Mouse (Mus musculus): ENCODE data around the gene Myom3.

Gene Myom3

GRCm38 (mm10) chr4:135762251-135762906 lies 2.9 kb downstream of the Myom3 start:
- DNase-seq: no peak

DNA sequence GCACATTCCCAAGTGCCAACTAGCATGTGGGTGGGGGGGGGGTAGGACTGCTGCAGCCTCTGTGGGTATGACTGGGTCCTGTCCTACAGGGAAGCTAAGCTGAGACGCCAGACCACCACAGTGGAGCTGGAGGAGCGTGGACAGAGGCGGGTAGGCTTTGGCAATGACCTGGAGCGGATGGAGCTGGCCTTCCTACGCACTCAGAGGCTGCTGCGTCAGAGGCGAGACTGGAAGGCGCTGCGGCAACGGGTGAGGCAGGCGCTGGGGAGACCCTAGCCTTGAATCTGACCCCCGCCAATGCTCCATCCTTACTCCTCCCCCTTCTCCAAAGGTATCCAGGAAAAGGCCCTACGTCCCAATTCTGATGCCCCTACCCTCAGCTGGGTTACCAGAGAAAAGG lies 5.2 kb downstream of the Myom3 start:
- no peak for DNase-seq

DNA sequence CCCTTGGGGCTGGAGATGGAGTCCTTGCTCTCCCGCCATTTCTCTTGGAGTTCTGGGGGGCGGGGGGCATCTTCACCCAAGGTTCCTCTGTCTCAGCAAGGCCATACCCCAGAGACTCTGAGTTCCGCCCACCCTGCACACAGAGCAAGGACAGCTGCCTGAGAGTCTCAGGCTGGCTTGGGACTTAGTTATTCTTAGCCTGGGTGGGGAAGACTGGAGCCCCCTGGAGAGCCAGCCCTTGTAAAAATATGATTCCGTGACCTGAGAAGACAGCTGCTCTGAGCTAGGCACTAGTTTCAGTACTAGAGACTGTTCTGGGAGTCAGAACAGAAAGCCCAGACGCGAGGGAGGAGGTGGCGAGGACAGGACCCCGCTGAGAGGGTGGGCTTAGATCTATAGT lies 6.2 kb downstream of the Myom3 start:
- DNase-seq: no peak

DNA sequence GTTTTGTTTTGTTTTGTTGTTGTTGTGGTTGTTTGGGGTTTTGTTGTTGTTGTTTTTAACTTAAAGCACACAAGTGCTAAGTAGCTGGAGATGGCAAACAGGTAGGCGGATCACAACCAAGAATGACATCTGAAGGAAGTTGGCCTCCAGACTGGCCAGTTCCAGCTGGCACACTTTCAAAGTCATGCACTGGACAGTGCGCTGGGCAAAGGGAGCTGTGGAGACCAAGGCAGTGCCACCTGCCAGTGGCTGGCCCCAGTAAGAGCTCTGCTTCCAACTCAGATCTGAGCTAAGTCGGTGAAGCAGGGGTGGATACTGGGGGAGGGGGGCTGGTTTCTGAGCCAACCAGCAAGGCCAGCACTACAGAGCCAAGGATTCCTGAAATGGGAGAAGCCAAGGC lies 7.5 kb downstream of the Myom3 start:
- no peak for DNase-seq

GRCm38 (mm10) chr4:135768572-135769526 lies 9.3 kb downstream of the Myom3 start:
- DNase-seq: peak; percentile 27

DNA sequence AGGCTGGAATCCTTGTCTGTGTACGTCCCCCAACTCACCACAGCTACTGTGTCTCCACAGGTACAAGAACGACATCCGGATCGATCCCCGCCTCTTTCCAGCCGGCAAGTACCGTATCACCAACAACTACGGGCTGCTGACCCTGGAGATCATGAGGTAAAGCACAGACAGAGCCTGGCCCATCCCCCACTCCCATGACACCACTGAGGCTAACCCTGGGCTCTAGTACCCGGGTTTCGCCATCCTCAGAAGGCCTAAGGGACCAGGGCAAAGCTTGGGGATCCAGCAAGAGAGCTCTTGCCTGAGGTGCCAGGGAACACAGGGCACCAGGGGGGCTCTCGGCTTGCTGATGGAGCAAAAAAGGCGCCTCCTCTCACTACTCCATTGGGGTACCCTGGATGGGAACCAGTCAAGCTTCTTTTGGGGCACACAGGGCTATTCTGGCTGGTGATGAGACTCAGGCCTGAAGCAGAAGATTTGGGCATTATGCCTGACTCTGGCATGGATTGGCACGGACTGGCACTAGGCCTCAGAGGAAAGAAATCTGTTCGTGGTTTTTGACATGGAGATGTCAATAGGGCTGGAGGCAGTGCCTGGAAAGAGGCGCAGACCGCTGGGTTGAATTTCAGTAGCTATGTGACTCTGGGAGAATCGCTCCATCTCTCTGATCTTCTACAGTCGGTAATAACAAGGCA lies 11.2 kb downstream of the Myom3 start:
- DNase-seq: no peak

GRCm38 (mm10) chr4:135771592-135771991 lies 12.1 kb downstream of the Myom3 start:
- DNase-seq: no peak

GRCm38 (mm10) chr4:135772671-135773070 lies 13.2 kb downstream of the Myom3 start:
- DNase-seq: no peak

GRCm38 (mm10) chr4:135774496-135774895 lies 15.0 kb downstream of the Myom3 start:
- no peak for DNase-seq

DNA sequence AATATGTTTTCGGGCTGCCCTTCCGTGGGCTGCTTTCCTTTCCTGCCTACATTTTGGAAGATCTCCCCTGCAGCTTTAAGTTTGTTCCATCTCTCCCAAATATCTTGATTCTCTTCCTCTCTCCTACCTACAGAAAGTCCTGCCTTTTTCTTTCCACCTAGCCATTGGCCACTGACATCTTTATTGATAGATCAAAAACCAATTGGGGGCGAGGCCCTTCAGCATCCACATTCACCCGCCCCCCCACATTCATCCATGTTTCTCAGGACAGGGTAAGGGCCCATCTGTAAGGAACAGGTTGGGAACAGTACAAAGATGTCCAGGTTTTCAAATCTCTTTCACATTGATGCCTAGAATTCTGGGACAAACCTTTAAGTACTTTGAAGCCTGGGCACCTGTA lies 17.3 kb downstream of the Myom3 start:
- DNase-seq: no peak

DNA sequence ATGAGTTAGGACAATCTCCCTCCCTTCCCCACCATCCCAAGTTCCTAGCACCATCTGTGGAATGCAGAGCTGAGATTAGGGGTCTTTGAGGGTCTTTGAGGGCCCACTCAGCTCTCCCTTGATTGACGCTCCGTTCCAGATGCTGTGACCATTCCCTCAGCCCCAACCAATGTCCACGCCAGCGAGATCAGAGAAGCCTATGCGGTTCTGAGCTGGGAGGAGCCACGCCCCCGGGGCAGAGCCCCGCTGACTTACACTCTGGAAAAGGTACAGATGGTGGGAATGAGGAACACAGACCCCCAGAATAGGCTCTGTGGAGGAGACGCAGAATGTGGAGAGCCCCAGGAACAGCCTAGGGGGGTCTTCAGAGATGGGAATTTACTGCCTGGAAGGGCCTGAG lies 20.1 kb downstream of the Myom3 start:
- DNase-seq: no peak

- no peak for DNase-seq
Observed at GRCm38 (mm10) chr4:135780255-135780654, 20.7 kb downstream of the Myom3 start.

DNA sequence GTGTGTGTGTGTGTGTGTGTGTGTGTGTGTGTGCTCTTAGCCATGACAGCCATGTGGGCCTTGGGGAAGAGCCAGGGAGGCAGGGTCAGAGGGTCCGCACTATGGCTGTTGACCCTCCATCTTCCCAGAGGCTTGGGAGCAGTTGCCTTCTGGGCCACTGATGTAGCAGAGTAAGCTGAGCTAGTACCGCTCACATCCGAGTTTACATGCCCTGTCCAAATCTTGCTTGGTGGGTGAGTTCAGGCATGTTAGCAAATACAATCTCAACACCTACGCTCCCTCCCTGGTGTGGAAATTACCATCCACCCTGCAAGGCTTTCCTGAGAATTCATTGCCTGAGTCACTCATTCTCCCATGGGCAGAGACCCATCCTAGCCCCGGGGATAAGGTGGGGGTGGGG lies 21.8 kb downstream of the Myom3 start:
- DNase-seq: no peak

- DNase-seq: no peak
Observed at GRCm38 (mm10) chr4:135786581-135786980, 27.1 kb downstream of the Myom3 start.

DNA sequence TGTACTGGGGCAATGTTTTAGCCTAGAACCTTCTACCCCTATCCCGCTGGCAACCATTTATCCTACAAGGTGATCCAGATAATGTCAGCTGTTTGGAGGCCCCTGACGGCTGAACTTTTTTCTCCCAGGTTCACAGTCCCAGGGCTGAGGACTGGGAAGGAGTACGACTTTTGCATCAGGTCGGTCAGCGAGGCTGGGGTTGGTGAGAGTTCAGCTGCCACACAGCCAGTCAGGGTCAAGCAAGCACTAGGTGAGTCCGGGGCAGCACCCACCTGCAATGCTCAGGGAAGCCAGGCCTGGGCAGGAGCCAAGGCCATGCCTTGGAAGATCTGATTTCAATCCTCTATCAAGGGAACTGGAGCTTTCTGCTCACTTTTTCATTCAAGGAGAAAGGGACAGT lies 27.8 kb downstream of the Myom3 start:
- no peak for DNase-seq

- DNase-seq: no peak
Observed at GRCm38 (mm10) chr4:135789135-135789534, 29.6 kb downstream of the Myom3 start.

GRCm38 (mm10) chr4:135792821-135793220 lies 33.3 kb downstream of the Myom3 start:
- DNase-seq: peak; percentile 14

- no peak for DNase-seq
Observed at GRCm38 (mm10) chr4:135797931-135798330, 38.4 kb downstream of the Myom3 start.

DNA sequence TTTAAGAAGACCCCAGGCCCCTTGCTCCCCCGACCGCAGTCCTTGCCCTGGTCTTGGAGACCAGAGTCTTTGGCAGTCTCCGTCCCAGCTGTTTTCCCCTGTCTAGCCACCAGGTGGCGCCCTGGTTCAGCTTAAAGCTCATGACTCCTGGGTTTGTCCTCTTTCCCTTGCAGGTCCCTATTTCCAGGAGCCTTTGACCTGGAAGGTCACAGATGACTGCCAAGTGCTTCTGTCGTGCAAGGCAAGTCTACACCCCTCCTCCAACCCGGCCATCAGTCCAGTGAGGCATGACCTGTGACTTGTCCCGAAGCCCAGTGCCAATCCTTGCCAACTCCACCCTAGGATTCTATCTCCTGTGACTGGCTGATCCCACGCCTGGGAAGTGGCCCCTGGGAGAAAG lies 42.0 kb downstream of the Myom3 start:
- DNase-seq: peak; percentile 72

GRCm38 (mm10) chr4:135803299-135803698 lies 43.8 kb downstream of the Myom3 start:
- DNase-seq: no peak

GRCm38 (mm10) chr4:135804169-135804568 lies 44.7 kb downstream of the Myom3 start:
- DNase-seq: no peak

DNA sequence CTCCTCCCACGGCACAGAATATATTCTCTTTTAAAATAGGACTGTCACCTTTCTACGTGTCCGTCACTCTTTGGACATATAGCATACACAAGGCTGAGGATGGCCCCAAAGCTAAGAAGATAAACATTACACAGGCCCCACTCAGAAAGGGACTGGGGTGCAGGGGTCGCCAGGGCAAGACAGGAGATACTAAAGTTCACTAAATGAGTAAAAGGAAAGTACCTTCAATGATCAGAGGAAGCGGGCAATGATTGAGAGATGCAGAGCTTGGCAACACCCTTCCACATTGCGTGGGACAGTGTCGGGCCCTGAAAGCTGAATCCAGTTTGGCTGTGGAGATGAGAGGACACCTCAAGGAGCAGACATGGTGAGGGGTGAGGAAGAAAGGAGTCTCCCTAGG lies 55.4 kb downstream of the Myom3 start:
- no peak for DNase-seq

DNA sequence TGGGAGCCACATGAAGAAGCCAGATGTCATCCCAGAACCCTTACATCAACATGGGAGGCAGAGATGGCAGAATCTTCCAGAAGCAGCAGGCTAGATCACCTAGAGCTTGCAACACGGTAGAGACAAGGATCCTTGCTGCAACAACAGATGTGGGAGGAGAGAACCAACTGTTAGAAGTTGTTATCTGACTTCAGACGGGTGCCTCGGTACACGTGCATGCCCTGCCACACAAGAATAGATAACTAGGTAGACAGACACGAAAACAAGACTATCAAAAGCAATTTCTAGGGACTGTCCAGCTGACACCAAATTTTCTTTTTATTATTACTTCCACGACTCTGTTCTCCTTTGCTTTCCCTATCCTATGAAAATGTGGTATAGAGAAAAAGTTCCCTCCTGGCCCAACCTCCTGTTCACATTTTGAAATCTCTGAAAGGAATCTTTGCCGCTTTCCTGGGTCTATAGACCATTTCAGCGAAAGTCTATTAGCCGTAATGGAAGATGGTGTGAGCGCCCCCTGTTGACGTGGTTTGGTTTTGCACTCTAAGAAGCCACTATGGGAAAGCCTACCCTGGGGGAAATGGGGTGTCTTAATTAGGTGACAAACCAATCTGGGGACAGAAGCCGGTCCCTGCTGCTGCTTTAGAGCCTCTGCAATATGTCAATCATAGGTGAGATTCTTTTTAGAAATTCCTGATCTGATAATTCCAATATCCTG lies 57.5 kb downstream of the Myom3 start:
- no peak for DNase-seq
